Mouse (Mus musculus) hindbrain, embryonic 11.5 days (tissue): ENCODE measurements around the gene Agbl4. TPM values are rescaled to one million over a fixed set of nuclear protein-coding genes. Genes with fewer than 3 reads are reported as not detected.

Experiments used
- ATAC-seq: fragments of 200-750 bp; cut with Nextera tagmentation; 2 replicates; pipeline ENCODE4 v1.8.0; 2017; ENCODE audit warnings: mild to moderate bottlenecking, moderate TSS enrichment, moderate library complexity; ENCODE audit not compliant: low FRiP score
- DNase-seq: peaks from one replicate; pipeline ENCODE4 v3.0.0-alpha.2; 2015; ENCODE audit warnings: low spot score
- H3K27ac ChIP-seq: fragments of 300-500 bp; sonication (generic); 2 replicates; pipeline ENCODE4 v1.5.1; 2014; ENCODE audit warnings: mild to moderate bottlenecking, low read depth, low read length
- H3K27me3 ChIP-seq: fragments of 300-500 bp; sonication (generic); 2 replicates; pipeline ENCODE4 v1.6.1; 2014; ENCODE audit warnings: mild to moderate bottlenecking, low read length, moderate library complexity, mixed read lengths; ENCODE audit not compliant: control insufficient read depth, insufficient read depth
- H3K36me3 ChIP-seq: fragments of 300-500 bp; sonication (generic); 2 replicates; pipeline ENCODE4 v1.6.1; 2014; ENCODE audit warnings: mild to moderate bottlenecking, low read length, moderate library complexity, mixed read lengths; ENCODE audit not compliant: control insufficient read depth, insufficient read depth
- H3K4me1 ChIP-seq: fragments of 300-500 bp; sonication (generic); replicated peaks from 2 replicates; pipeline ENCODE4 v1.6.1; 2014; ENCODE audit warnings: low read length, mixed read lengths; ENCODE audit not compliant: control insufficient read depth, insufficient read depth
- H3K4me2 ChIP-seq: fragments of 300-500 bp; sonication (generic); replicated peaks from 2 replicates; pipeline ENCODE4 v1.6.1; 2014; ENCODE audit warnings: mild to moderate bottlenecking, low read depth, low read length
- H3K4me3 ChIP-seq: fragments of 300-500 bp; sonication (generic); 2 replicates; pipeline ENCODE4 v1.5.1; 2014; ENCODE audit warnings: low read depth, low read length
- H3K9ac ChIP-seq: fragments of 300-500 bp; sonication (generic); 2 replicates; pipeline ENCODE4 v1.6.1; 2014; ENCODE audit warnings: low read depth, low read length
- H3K9me3 ChIP-seq: fragments of 300-500 bp; sonication (generic); 2 replicates; pipeline ENCODE4 v1.6.1; 2016; ENCODE audit warnings: low read length; ENCODE audit not compliant: control insufficient read depth
- WGBS: fragments of 180-500 bp; shearing (Covaris S2); extraction: QIAGEN DNeasy Blood & Tissue Kit; methylation state at CpG from one replicate; pipeline ENCODE4 v1.1.7; 2014; 5-methylcytosine and 5-hydroxymethylcytosine counted together
- polyA plus RNA-seq: library from polyadenylated mRNA; unstranded; fragments of >200 nt; fragmentation: Nextera tagmentation; extraction: Ambion mirVana; gene quantifications from 2 replicates; pipeline ENCODE4 v1.2.1, GENCODE M21; 2014

Gene Agbl4
- polyA plus RNA-seq, 1 experiment from 2014 or later, result 1.1 TPM

DNA sequence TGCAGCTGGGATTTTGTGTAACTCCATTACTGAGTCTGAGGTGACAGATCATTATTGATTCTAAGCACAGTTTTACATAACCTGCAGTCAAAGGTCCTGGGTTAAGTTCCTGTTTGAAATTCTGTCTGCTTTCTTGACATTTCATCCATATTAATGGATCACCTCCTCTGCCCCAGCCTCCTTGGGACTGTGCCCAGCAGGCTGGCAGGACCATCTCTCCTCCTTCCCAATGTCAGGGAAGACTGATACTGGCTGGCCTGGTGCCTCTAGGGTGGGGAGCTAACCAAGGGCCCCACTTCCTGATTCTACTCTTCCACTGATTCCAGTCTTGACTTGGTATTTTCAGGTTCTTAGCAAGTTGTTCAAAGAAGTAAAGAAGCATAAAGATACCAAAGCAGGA, 1276.4 kb downstream of the Agbl4 start:
- H3K4me3 ChIP-seq, result no peak overlapping the region
- H3K4me1 ChIP-seq, result no peaks in the 10 kb centered on the region
- no peaks in the 10 kb centered on the region for H3K9me3 ChIP-seq
- no peak for ATAC-seq
- no peak overlapping the region for H3K27ac ChIP-seq
- H3K4me2 ChIP-seq, result no peak overlapping the region
- no peaks in the 10 kb centered on the region for H3K27me3 ChIP-seq
- H3K36me3 ChIP-seq, result no peaks in the 10 kb centered on the region
- DNase-seq, result no peak
- no peak overlapping the region for H3K9ac ChIP-seq

DNA sequence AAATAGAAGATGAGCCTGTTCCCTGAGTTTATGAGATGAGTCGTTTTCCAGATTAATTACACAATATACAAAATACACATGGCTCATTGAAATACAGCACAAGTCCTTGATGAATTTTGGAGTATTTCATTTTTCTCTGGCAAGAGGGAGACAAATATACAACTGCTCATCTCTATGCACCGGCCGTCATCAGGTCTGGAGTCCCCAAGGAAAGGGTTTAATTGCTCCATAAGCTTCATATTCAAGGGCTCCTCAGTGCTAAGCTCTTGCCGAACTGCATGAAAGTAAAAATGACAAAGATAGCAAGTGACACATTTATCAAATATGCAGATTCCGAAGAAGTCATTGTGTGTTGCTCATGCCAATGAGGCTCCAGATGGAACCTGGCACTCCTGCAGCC, 1284.5 kb downstream of the Agbl4 start:
- WGBS, result 81% methylated on average over 5 of the region's 5 CpGs
- Histone ChIP-seq H3K4me2 (no peak overlapping the region), H3K4me3 (no peak overlapping the region), H3K4me1 (no peaks in the 10 kb centered on the region), H3K36me3 (no peaks in the 10 kb centered on the region), H3K9me3 (no peaks in the 10 kb centered on the region), H3K9ac (no peak overlapping the region), H3K27me3 (no peaks in the 10 kb centered on the region), H3K27ac (no peak overlapping the region)
- DNase-seq, result no peak
- ATAC-seq, result no peak

DNA sequence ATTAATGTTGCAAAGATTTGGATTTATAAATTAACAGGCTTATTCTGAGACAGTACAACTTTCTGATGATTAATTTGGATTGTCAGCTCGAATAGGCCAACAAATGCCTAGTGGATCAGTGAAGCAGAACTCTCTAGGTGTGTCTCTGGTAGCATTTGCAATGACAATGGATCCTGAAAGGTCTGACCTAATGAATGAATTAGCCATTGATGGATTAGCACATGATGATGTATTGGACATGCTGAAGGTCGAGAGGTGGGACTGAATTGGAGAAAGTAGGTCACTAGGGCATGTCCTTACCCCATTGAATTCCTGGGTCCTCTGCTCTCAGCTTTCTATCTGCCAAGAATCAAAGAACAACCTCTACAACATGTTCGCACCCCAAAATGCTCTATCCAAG, 1285.3 kb downstream of the Agbl4 start:
- no peak overlapping the region for H3K27ac ChIP-seq
- H3K36me3 ChIP-seq, result no peaks in the 10 kb centered on the region
- ATAC-seq, result no peak
- WGBS, result 65% methylated on average over 3 of the region's 3 CpGs
- H3K4me1 ChIP-seq, result no peaks in the 10 kb centered on the region
- H3K9ac ChIP-seq, result no peak overlapping the region
- no peaks in the 10 kb centered on the region for H3K27me3 ChIP-seq
- H3K9me3 ChIP-seq, result no peaks in the 10 kb centered on the region
- H3K4me3 ChIP-seq, result no peak overlapping the region
- H3K4me2 ChIP-seq, result no peak overlapping the region
- no peak for DNase-seq

DNA sequence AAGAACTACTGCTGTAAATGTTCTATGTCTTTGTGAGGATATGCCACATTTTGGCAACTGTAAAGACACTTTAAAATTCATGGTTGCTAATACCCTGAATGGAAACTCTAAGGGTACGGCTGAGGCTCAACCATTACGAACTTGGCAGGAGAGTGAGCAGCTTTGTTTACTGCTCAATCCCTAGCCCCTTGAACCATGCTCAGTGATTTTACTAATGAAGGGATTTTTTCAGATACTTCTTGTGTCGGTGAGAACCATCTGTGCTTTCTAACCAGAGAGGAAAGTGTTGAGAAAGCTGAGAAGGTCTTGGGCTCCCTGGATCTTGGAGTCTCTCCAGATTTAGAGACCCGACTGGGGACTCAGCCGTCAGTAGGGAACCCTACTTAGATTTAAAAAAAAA, 1286.4 kb downstream of the Agbl4 start:
- H3K27me3 ChIP-seq, result no peaks in the 10 kb centered on the region
- no peak overlapping the region for H3K4me3 ChIP-seq
- DNase-seq (no peak), ATAC-seq (no peak)
- no peak overlapping the region for H3K4me2 ChIP-seq
- H3K27ac ChIP-seq, result no peak overlapping the region
- no peaks in the 10 kb centered on the region for H3K9me3 ChIP-seq
- 86% methylated on average over 5 of the region's 5 CpGs for WGBS
- H3K4me1 ChIP-seq, result no peaks in the 10 kb centered on the region
- H3K9ac ChIP-seq, result no peak overlapping the region
- H3K36me3 ChIP-seq, result no peaks in the 10 kb centered on the region

DNA sequence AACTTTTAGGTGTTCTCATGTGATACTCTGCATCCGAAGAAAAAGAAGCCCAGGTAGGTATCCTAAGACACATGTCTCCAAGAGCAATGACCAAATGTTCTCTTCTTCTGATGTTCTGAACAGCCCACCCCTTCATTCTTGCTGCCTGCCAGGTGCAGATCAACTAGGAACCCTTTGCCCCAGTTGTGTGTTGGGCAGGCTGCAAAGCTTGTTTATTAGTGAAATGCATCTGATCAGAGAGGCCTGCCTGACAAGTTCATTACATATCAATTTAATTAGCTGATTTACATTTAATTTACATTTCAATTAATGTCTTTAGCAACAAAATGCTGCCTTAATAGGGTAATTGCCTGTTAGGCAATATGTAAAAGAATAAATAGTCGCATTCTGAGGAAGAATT, 1288.5 kb downstream of the Agbl4 start:
- H3K36me3 ChIP-seq, result no peaks in the 10 kb centered on the region
- DNase-seq (no peak), ATAC-seq (no peak)
- no peaks in the 10 kb centered on the region for H3K27me3 ChIP-seq
- no peak overlapping the region for H3K4me2 ChIP-seq
- H3K9me3 ChIP-seq, result no peaks in the 10 kb centered on the region
- no peak overlapping the region for H3K9ac ChIP-seq
- H3K4me1 ChIP-seq, result no peaks in the 10 kb centered on the region
- no peak overlapping the region for H3K27ac ChIP-seq
- no peak overlapping the region for H3K4me3 ChIP-seq
- WGBS, result 78% methylated on average over 2 of the region's 2 CpGs

DNA sequence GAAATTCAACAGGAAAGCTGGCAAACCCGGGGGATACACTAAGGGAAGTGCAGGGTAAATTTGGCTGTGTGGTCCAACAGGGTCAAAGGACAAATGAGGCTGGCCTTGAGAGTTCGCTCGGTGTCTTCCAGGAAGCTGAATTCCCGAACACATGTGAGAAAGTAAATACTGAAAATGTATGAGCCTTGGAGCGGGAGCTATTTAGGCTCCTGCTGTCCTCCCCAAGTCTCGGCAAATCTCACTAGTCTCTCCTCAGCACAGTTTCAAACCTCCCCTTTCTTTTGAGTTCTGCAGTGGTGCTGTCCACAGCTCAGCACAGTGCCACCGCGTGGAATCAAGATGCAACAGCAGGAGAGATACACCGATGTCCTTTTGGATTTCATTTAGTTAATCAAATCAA, 1289.5 kb downstream of the Agbl4 start:
- Histone ChIP-seq H3K36me3 (no peaks in the 10 kb centered on the region), H3K4me1 (no peaks in the 10 kb centered on the region), H3K27ac (no peak overlapping the region), H3K4me2 (no peak overlapping the region), H3K9me3 (no peaks in the 10 kb centered on the region), H3K27me3 (no peaks in the 10 kb centered on the region), H3K4me3 (no peak overlapping the region), H3K9ac (no peak overlapping the region)
- DNase-seq (peak; percentile 72), ATAC-seq (peak; percentile 84)
- WGBS, result 7% methylated on average over 9 of the region's 9 CpGs

DNA sequence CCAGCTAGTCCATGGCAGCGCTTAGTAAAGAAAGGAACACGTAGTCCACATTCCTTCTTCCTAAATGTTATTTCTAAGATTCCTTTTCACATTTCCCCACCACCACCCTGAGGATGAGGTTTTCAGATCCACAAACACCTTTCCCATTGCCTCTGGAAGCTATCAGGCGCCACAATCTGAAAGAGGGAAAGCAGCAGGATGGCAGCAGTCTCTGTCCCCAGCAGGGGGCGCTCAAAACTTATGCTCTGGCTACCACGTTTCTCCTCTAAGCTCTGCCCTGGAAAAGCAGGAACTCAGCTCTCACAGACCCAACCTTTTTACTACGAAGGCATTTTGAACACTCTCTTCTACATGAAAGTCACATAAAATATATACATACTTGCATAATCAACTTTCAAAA, 1290.2 kb downstream of the Agbl4 start:
- H3K9me3 ChIP-seq, result no peaks in the 10 kb centered on the region
- no peaks in the 10 kb centered on the region for H3K27me3 ChIP-seq
- peak overlapping the region; percentile 13; the same call in 1 of the 2 replicates for H3K4me2 ChIP-seq
- H3K4me3 ChIP-seq, result no peak overlapping the region
- H3K36me3 ChIP-seq, result no peaks in the 10 kb centered on the region
- ATAC-seq, result peak; percentile 78
- no peak overlapping the region for H3K27ac ChIP-seq
- WGBS, result 11% methylated on average over 6 of the region's 6 CpGs
- H3K9ac ChIP-seq, result no peak overlapping the region
- peak; percentile 91 for DNase-seq
- no peaks in the 10 kb centered on the region for H3K4me1 ChIP-seq

DNA sequence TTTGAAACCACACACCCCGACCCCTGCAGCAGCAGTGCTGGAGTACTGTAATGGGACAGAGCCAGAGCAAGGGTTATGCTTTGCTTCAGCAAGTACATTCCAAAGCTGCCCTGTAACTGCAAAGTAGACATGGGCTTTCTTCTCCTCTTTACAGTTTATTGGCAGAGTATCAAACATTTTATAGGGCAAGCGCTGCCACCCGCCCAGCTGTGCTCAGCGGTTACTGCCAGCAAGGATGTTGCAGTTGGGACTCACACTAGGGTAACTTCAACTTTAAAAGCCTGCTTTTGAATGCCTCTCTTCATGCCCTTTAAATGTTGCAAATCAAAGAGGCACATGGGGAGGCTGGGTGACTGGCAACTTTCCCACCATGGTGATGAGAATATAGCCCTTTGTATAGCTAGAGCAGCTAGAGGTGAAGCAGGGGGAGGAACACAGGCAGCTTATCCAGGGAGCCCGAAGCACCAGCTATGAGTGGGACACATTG, 1293.6 kb downstream of the Agbl4 start:
- no peaks in the 10 kb centered on the region for H3K9me3 ChIP-seq
- H3K27me3 ChIP-seq, result no peaks in the 10 kb centered on the region
- no peaks in the 10 kb centered on the region for H3K4me1 ChIP-seq
- H3K4me2 ChIP-seq, result no peak overlapping the region
- no peak overlapping the region for H3K4me3 ChIP-seq
- 76% methylated on average over 5 of the region's 5 CpGs for WGBS
- ATAC-seq (no peak), DNase-seq (no peak)
- H3K27ac ChIP-seq, result no peak overlapping the region
- H3K9ac ChIP-seq, result no peak overlapping the region
- H3K36me3 ChIP-seq, result no peaks in the 10 kb centered on the region

DNA sequence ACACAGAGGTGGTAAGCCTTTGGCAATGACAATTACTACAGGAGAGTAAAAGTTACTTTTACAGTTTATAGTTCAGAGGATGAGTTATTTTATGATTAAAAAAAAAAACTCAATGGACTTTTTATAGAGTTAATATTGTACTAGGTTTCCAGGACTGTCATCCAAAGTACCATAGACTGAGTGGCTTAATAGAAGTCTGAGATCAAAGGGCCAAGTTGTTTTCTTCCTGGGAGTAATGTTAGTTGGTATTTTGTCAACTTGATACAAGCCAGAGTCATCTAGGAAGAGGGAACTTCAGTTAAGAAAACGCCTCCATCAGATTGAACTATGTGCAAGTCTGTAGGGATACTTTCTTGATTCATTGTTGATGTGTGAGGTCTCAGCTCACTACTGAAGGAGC, 1303.9 kb downstream of the Agbl4 start:
- WGBS, result 83% methylated on average over 1 of the region's 1 CpGs
- ATAC-seq (no peak), DNase-seq (no peak)
- Histone ChIP-seq H3K27ac (no peak overlapping the region), H3K4me1 (no peaks in the 10 kb centered on the region), H3K4me2 (no peak overlapping the region), H3K9me3 (no peaks in the 10 kb centered on the region), H3K27me3 (no peaks in the 10 kb centered on the region), H3K4me3 (no peak overlapping the region), H3K9ac (no peak overlapping the region), H3K36me3 (no peaks in the 10 kb centered on the region)
